Mouse (Mus musculus): ENCODE data around the gene Klc2. TPM values are rescaled to one million over a fixed set of nuclear protein-coding genes. Genes with fewer than 3 reads are reported as not detected.
"Not testable (repeated sequence)": the region's sequence is repeated elsewhere in the genome, so short reads cannot be mapped to it uniquely, and the experiment has no call there.

Gene Klc2
- total RNA-seq, 2 experiments from 2014 or later, result 3.2 to 4.6 TPM

GRCm38 (mm10) chr19:5106731-5107191 lies 11.6 kb downstream of the Klc2 start, which contains the start of gene Rab1b:
TSS of gene Rab1b (minus strand) at chr19:5107072.
- ATAC-seq (ENCODE audit: poor library complexity, severe bottlenecking), result peak; percentile 97

DNA sequence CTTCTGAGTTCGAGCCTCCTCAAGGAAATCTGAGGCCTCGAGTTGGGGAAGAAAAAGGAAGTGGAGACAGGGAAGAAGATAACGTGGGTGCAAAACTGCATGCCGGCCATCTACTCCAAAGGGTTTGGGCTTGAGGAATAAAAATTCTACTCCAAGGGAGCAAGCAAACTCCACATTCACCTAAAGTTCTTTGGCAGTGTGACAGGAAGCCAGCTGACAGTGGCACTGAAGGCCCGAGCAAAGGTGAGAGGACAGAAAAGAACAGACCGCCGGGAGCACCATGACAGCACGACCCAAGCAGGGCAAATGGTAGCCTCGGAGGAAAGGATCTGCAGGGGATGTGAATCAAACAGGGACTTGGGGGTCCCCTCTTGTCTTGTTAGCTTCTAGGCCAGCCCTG lies 12.3 kb downstream of the Klc2 start:
- ATAC-seq (ENCODE audit: poor library complexity, severe bottlenecking), result no peak

GRCm38 (mm10) chr19:5098363-5099143 lies 19.8 kb downstream of the Klc2 start, which contains the start of gene Cnih2:
TSS of gene Cnih2 (minus strand) at chr19:5098521.
- no peak for ATAC-seq (ENCODE audit: poor library complexity, severe bottlenecking)

DNA sequence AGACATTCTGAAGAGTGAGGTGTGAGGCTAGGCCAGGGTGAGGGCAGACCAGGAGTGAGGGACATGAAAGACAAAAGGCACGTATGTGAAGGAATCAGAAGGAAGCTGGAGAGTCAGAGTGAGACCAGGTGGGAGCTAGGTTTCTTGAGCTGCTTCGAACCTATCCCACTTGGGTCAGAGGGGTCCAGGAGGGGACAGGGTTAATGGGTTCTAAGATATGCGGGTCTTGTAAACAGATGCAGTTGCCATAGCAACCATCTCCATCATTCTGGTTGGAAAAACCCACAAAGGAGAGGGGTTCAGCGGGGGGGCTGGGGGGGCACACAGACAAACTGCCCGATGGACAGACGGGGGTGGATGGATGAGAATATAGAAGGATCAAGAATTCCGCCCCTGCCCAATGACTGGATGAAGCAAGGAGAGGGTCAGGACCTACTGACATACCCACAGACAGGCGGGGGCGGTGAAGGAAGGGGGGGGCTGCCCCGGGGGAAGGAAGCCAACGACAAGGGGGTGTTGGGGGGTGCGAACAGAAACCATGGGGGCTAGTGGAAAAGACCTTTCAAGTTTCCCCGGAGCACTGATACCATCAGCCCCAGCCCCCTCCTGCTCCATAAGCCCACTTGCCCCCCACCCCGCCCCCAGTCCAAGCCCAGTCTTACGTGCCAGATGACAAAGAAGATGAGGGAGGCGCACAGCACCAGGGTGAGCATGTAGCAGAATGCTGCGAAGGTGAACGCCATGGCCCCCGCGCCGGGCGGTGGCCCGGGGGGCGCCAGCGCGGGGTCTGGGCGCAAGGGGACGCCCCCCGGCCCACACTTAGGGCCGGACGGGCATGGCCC lies 20.6 kb downstream of the Klc2 start:
- ATAC-seq (ENCODE audit: poor library complexity, severe bottlenecking), result no peak

DNA sequence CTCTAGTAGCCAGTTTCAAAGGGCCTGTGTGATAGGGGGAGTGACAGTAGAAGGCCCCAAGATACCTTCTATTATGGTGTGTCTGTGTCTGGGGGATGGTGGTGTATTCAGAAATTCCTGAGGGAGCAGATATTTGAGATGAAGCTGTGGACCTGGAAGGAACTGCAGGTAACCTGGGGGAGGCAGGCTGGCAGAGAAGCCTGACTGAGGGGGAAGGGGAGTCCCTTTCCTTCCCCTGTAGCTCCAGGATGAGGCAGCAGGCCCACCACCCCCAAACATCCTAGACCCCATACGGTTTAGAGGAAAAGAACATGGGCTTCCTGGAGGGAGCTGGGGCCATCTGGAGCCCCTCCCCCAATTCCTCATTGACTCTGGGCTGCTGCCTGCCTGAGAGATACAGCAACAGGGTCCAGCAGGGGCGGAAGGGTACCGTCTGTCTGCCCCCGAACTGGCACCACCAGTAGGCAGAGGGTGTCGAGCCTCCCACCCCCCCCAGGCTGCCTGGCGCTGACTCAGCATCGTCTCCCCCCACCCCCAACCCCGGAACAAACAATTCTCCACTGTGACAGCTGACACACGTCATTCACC lies 22.4 kb downstream of the Klc2 start:
- ATAC-seq (ENCODE audit: poor library complexity, severe bottlenecking), result no peak

- ATAC-seq (ENCODE audit: poor library complexity, severe bottlenecking), result no peak
These were observed 23.5 kb downstream of the Klc2 start for GRCm38 (mm10) chr19:5094746-5095417.

DNA sequence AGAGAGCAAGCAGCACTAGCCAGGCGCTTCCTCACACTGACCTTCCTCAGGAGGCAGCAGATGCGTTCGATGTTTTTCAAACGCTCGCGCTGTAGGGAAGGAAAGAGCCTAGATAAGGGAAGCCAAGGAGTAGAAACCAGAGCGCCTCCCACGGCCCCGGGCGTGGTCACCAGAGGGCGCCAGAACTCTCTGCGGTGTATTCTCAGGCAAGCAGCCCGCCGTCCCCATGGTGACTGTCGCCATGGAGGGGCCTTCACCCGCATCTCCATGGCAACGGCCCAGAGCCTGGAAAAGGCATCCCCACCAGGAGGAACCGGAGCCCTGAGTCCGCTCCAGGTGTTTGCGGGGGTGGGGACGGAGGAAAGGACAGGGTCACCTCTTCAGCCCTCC lies 24.1 kb downstream of the Klc2 start:
- ATAC-seq (ENCODE audit: poor library complexity, severe bottlenecking), result peak; percentile 93

DNA sequence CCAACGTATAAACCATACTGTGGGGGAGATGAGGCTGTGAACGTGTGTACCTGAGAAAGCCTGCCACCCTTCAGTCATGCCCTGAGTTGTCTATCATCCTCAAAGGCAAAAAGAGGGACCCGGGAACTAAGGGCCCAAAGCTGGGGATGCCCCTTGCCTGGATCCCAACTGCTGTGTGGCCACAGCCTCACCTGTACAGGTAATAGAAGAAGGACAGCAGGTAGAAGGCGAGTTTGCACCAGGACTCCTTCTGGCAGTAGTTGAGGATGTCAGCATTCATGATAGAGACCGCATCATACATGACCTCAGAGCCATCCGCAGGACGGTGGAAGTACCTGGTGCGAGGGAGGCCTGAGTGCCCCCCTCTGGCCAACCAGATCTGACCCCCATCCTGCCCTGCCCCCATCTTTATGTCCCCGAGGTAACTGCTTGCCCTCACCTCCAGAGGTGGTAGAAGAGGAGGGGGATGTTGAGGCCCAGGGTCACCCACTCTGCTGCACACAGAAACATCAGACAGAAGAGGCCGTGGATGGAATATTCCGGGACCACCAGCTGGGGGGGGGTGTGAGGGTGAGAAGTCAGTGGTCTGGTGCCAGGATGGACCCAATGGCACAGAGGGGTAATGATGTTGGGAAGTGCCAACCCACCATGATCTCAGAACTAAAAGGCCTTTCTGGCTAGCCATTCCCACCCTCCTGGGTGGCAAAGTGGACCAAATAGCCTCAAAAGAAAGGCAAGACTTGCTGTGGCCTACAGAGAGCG lies 24.7 kb downstream of the Klc2 start:
- ATAC-seq (ENCODE audit: poor library complexity, severe bottlenecking), result no peak

- ATAC-seq (ENCODE audit: poor library complexity, severe bottlenecking), result no peak
These were observed 26.3 kb downstream of the Klc2 start for GRCm38 (mm10) chr19:5092083-5092482.

DNA sequence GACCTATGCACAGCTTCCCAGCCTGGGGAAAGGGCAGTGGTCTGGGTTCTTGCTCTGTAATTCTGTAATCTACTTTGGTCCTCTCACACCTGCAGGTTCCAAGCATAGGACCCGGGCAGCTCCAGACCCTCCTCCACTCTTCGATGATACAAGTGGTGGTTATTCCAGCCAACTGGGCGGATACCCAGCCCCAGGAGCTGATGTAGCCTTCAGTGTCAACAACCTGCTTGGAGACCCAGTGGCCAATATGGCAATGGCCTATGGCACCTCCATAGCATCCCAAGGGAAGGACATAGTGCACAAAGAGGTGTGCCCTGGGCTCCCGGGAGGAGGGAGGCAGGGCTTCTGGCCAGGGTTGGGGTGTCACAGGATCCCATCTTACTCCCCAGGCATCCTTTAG lies 29.0 kb downstream of the Klc2 start:
- ATAC-seq (ENCODE audit: poor library complexity, severe bottlenecking), result no peak

GRCm38 (mm10) chr19:5087884-5088728 lies 30.3 kb downstream of the Klc2 start, which contains the start of gene Yif1a:
TSS of gene Yif1a (plus strand) at chr19:5088538.
- ATAC-seq (ENCODE audit: poor library complexity, severe bottlenecking), result peak; percentile 91

DNA sequence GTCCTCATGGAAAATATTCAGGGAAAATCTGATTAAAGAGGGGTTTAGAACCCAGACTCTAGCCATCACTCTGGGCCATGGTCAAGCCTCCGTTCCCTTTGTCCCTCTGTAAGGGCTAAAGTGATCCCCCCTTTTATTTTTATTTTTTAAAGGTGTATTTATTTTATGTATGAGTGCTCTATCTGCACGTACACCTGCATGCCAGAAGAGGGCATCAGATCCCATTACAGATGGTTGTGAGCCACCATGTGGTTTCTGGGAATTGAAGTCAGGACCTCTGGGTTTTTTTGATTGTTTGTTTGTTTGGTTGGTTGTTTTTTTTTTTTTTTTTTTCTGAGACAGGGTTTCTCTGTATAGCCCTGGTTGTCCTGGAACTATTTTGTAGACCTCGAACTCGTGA lies 31.8 kb downstream of the Klc2 start:
- not testable (repeated sequence) for ATAC-seq (ENCODE audit: poor library complexity, severe bottlenecking)

GRCm38 (mm10) chr19:5085145-5085863 lies 33.1 kb downstream of the Klc2 start, which contains the start of gene Tmem151a:
TSS of gene Tmem151a (minus strand) at chr19:5085531.
- ATAC-seq (ENCODE audit: poor library complexity, severe bottlenecking), result 0 out of 2 replicates have a peak, but pooled peaks have one; percentile 20

GRCm38 (mm10) chr19:5084834-5085144 lies 33.6 kb downstream of the Klc2 start:
- no peak for ATAC-seq (ENCODE audit: poor library complexity, severe bottlenecking)

DNA sequence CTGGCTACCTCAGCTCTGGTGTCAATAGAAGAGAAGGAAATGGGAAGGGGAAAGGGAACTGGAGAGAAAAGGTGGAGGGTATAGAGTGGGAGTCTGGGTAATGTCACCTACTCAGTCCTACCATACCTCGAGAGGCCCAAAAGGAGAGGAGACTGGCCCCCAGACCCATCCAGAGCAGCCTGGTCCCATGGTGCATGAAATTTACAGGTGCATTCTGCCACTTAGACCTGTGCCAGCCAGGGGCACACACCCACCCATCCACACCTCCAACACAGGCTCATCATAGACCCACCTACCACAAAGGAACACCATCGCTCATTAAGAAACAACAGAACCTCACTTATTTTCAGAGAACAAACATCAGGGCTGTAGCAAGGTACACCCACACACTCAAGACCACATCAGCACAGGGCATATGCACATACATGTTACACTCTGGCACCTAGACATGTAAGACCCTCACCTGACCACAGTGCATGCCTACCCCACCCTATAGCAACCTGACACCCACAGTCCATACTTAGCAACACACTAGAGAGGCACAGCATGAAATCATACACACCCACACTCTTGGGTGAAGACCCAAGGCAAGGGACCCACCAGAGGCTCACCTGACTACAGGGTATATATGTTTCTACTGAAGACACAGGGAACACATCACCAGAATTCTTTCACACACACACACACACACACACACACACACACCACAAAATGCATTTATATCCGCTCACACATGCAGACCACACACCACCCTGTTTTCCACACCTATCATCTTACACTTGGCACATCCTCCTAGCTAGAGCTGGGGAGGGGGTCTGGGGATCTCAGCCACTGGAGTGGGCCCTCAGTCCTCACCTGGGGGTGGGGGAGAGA lies 34.2 kb downstream of the Klc2 start:
- ATAC-seq (ENCODE audit: poor library complexity, severe bottlenecking), result no peak

DNA sequence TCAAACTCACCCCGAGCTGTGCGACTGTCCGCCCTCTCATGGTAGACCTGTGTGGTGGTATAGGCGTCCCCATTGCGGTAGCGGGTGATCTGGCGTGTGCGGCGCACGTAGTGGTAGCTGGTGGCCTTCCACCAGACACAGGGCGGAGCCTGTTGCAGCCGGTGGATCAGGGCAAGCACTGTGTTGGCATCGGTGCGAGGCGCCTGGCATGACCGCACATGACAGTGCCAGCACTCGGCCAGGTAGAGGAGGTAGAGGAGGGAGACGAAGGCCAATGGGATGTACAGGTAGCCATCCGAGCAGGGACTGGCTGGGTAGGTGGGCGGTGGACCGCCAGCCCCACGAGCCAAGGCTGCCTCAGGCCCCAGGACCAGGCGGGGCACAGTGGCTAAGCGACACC lies 35.8 kb downstream of the Klc2 start:
- no peak for ATAC-seq (ENCODE audit: poor library complexity, severe bottlenecking)

GRCm38 (mm10) chr19:5082005-5082404 lies 36.4 kb downstream of the Klc2 start:
- ATAC-seq (ENCODE audit: poor library complexity, severe bottlenecking), result no peak

GRCm38 (mm10) chr19:5079279-5079678 lies 39.1 kb downstream of the Klc2 start:
- no peak for ATAC-seq (ENCODE audit: poor library complexity, severe bottlenecking)

Data from megakaryocyte, adult 5-6 weeks (primary cell).